Mouse (Mus musculus) CH12.LX (cell line): ENCODE measurements at regions not wholly inside any gene's neighbourhood (a gene's known extent, or its start where the extent isn't known, plus 50 kb on each side); places are given as distances from the start of the nearest gene placed in this dataset.

Source experiments
- DNase-seq: peaks from one replicate; pipeline ENCODE4 v3.0.0-alpha.2; 2013; ENCODE audit errors: extremely low read depth
- H3K27ac ChIP-seq: 2 replicates; pipeline ENCODE4 v1.5.1; 2012; ENCODE audit warnings: low read depth, mild to moderate bottlenecking, control low read depth, moderate library complexity; ENCODE audit not compliant: insufficient read depth
- H3K27me3 ChIP-seq: replicated peaks from 2 replicates; pipeline ENCODE3; 2012; ENCODE audit warnings: inconsistent platforms
- H3K36me3 ChIP-seq, 2 experiments: replicated peaks in 1 of 2; 2 replicates each; pipeline versions ENCODE3 to v1.6.1; 2012; ENCODE audit warnings: inconsistent platforms in 1 of 2, low read length in 1 of 2, mild to moderate bottlenecking in 1 of 2, mixed read lengths in 1 of 2, moderate library complexity in 1 of 2; ENCODE audit not compliant: control insufficient read depth in 1 of 2, insufficient read depth in 1 of 2
- H3K4me1 ChIP-seq, 2 experiments: 2 replicates each; pipeline ENCODE4 v1.6.1; 2012; ENCODE audit warnings: inconsistent platforms in 1 of 2, moderate library complexity in 1 of 2; ENCODE audit not compliant: insufficient read depth in 2 of 2, control insufficient read depth in 1 of 2
- H3K4me2 ChIP-seq: 2 replicates; pipeline ENCODE4 v1.6.1; 2012; ENCODE audit warnings: low read depth, mild to moderate bottlenecking, control low read depth; ENCODE audit not compliant: poor library complexity, insufficient read depth, severe bottlenecking
- H3K4me3 ChIP-seq, 3 experiments: fragments of 150-350 bp in 1 of 3; sonication (generic) in 1 of 3; replicated peaks in 1 of 3; 2 replicates each; pipeline versions ENCODE3 to v1.5.1; 2011 to 2012; ENCODE audit warnings: low read depth in 2 of 3, low read length in 2 of 3, mild to moderate bottlenecking in 2 of 3, moderate library complexity in 2 of 3, control low read depth in 1 of 3, improper control_type of control experiment in 1 of 3, inconsistent platforms in 1 of 3, mixed read lengths in 1 of 3; ENCODE audit not compliant: poor library complexity in 1 of 3
- H3K79me2 ChIP-seq: replicated peaks from 2 replicates; pipeline ENCODE4 v1.6.1; 2012; ENCODE audit warnings: mild to moderate bottlenecking, moderate library complexity; ENCODE audit not compliant: control insufficient read depth, poor library complexity, insufficient read depth, severe bottlenecking; ENCODE audit errors: extremely low read depth
- H3K9ac ChIP-seq: 2 replicates; pipeline ENCODE4 v1.6.1; 2012; ENCODE audit warnings: low read depth, mild to moderate bottlenecking, control low read depth, moderate library complexity; ENCODE audit not compliant: insufficient read depth
- H3K9me3 ChIP-seq: replicated peaks from 2 replicates; pipeline ENCODE3; 2012; ENCODE audit warnings: low read length, inconsistent platforms, mixed read lengths
- CHD2 ChIP-seq: IDR thresholded peaks from 2 replicates; pipeline ENCODE4 v1.6.1; 2011; ENCODE audit warnings: low read length, improper control_type of control experiment
- ELF1 ChIP-seq: IDR thresholded peaks from 2 replicates; pipeline ENCODE4 v1.6.1; 2014; ENCODE audit warnings: low read depth, mild to moderate bottlenecking, inconsistent platforms, low read length, improper control_type of control experiment
- GABPA ChIP-seq: IDR thresholded peaks from 2 replicates; pipeline ENCODE4 v1.6.1; 2012; ENCODE audit warnings: low read depth, low read length, improper control_type of control experiment, inconsistent platforms; ENCODE audit not compliant: insufficient replicate concordance
- HCFC1 ChIP-seq: IDR thresholded peaks from 2 replicates; pipeline ENCODE4 v1.6.1; 2012; ENCODE audit warnings: low read depth, mild to moderate bottlenecking, inconsistent platforms, low read length, improper control_type of control experiment
- MAFK ChIP-seq: IDR thresholded peaks from 2 replicates; pipeline ENCODE4 v1.6.1; 2011; ENCODE audit warnings: low read length, improper control_type of control experiment; ENCODE audit not compliant: insufficient replicate concordance
- MXI1 ChIP-seq: IDR thresholded peaks from 2 replicates; pipeline ENCODE4 v1.6.1; 2011; ENCODE audit warnings: mild to moderate bottlenecking, low read depth, low read length, improper control_type of control experiment
- MYC ChIP-seq: IDR thresholded peaks from 2 replicates; pipeline ENCODE4 v1.6.1; 2011; ENCODE audit warnings: low read depth, mild to moderate bottlenecking, improper control_type of control experiment, low read length
- NELFE ChIP-seq: IDR thresholded peaks from 2 replicates; pipeline ENCODE4 v1.6.1; 2011; ENCODE audit warnings: low read depth, low read length, improper control_type of control experiment
- POLR2A ChIP-seq: IDR thresholded peaks from 2 replicates; pipeline ENCODE4 v1.6.1; 2011; ENCODE audit warnings: low read depth, mild to moderate bottlenecking, improper control_type of control experiment, low read length
- RAD21 ChIP-seq: IDR thresholded peaks from 2 replicates; pipeline ENCODE4 v1.6.1; 2011; ENCODE audit warnings: low read depth, mild to moderate bottlenecking, low read length, improper control_type of control experiment, moderate library complexity
- TCF12 ChIP-seq: IDR thresholded peaks from 2 replicates; pipeline ENCODE4 v1.6.1; 2014; ENCODE audit warnings: low read depth, mild to moderate bottlenecking, inconsistent platforms, low read length, improper control_type of control experiment
- UBTF ChIP-seq: IDR thresholded peaks from 2 replicates; pipeline ENCODE4 v1.6.1; 2012; ENCODE audit warnings: low read depth, mild to moderate bottlenecking, inconsistent platforms, low read length, improper control_type of control experiment, moderate library complexity
- ZC3H11A ChIP-seq: IDR thresholded peaks from 2 replicates; pipeline ENCODE4 v1.6.1; 2012; ENCODE audit warnings: low read depth, mild to moderate bottlenecking, inconsistent platforms, low read length, improper control_type of control experiment
- dilution Hi-C: fragments of 300-500 bp; cut with MboI; formaldehyde crosslinking; loops from 2 replicates; pipeline ENCODE4 v1.14.3; 2020; ENCODE audit warnings: low sequenced_read_pairs; ENCODE audit not compliant: extremely low pct_unique_long_range_greater_than_20kb, extremely low pct_ligation_motif_present
- in situ Hi-C: fragments of 300-500 bp; cut with MboI; formaldehyde crosslinking; loops from 3 replicates; pipeline ENCODE4 v1.14.3; 2019; ENCODE audit warnings: low sequenced_read_pairs, low pct_ligation_motif_present, low pct_unique_long_range_greater_than_20kb, mixed read lengths

GRCm38 (mm10) chr8:97664404-97664803 lies 1751.9 kb downstream of the Cdh8 start:
- no peaks in the 10 kb centered on the region for H3K36me3 ChIP-seq
- no peak overlapping the region for H3K4me2 ChIP-seq
- H3K4me3 ChIP-seq = no peak overlapping the region
- no peaks in the 10 kb centered on the region for H3K79me2 ChIP-seq
- H3K9me3 ChIP-seq = peaks cover 16% of the 10 kb centered on the region
- in situ Hi-C loops = no loop called here
- no peak for DNase-seq
- no peaks in the 10 kb centered on the region for H3K27me3 ChIP-seq
- TF ChIP-seq HCFC1 = no peak
- no peak for TF ChIP-seq UBTF
- peak; percentile 51; the same call in 1 of the 2 replicates for TF ChIP-seq MAFK
- dilution Hi-C loops = no loop called here
- no peak overlapping the region for H3K9ac ChIP-seq
- no peaks in the 10 kb centered on the region for H3K4me1 ChIP-seq
- no peak overlapping the region for H3K27ac ChIP-seq

DNA sequence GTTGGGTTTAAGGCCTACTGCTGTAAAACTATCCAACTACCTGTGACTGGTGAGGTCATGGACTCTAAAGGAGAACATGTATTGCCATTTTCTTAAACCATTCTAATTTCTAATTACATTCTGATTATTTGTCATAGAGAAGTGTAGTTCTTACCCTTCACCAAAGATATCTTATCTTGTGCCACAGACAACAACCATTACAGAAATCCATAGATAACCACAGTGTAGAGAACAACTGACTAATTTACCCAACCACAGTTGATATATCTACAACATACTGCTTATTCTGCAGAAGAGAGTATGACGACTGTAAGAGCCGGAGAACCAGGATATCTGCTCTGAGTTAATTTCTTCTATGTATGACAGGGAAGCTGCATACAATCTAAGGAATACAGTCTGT lies 1754.1 kb downstream of the Cdh8 start:
- Histone ChIP-seq H3K4me1 (no peaks in the 10 kb centered on the region), H3K27me3 (no peaks in the 10 kb centered on the region), H3K79me2 (no peaks in the 10 kb centered on the region), H3K9ac (no peak overlapping the region), H3K4me2 (no peak overlapping the region), H3K36me3 (no peaks in the 10 kb centered on the region), H3K9me3 (peaks cover 12% of the 10 kb centered on the region), H3K4me3 (no peak overlapping the region), H3K27ac (no peak overlapping the region)
- TF ChIP-seq MYC (no peak), MXI1 (no peak), ELF1 (no peak), GABPA (no peak)
- in situ Hi-C loops (no loop called here), dilution Hi-C loops (no loop called here)
- DNase-seq = no peak

DNA sequence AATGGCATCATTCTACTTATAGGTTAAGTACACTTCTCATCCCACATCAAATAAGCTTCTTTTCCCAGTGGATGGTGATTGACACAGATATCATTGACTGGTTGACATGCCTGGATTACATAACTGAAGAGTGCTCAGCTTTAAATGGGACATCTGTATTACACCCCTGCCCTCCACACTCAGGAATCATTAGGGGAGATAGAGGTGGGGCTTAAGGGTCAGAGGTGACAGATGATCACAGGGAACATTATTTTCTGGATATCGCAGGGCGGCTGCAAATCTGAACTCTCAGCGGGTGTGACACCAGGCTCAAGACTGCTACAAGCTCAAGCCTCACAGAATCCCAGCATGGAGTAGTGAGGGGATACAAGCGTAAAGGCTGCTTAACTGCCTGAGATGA lies 1763.5 kb upstream of the Got2 start:
- Histone ChIP-seq H3K9me3 (peaks cover 20% of the 10 kb centered on the region), H3K36me3 (no peaks in the 10 kb centered on the region), H3K4me1 (no peaks in the 10 kb centered on the region), H3K4me2 (no peak overlapping the region), H3K79me2 (no peaks in the 10 kb centered on the region), H3K27ac (no peak overlapping the region), H3K9ac (no peak overlapping the region), H3K4me3 (no peak overlapping the region), H3K27me3 (no peaks in the 10 kb centered on the region)
- in situ Hi-C loops (no loop called here), dilution Hi-C loops (no loop called here)
- no peak for DNase-seq
- TF ChIP-seq CHD2 (no peak), ZC3H11A (no peak), TCF12 (no peak), GABPA (no peak), RAD21 (no peak), UBTF (no peak), POLR2A (no peak), NELFE (no peak)
